Mouse (Mus musculus): ENCODE results near the gene Klhl35. TPM values are rescaled to one million over a fixed set of nuclear protein-coding genes. Genes with fewer than 3 reads are reported as not detected.
"Not testable (repeated sequence)": the region's sequence is repeated elsewhere in the genome, so short reads cannot be mapped to it uniquely, and the experiment has no call there.

Gene Klhl35
- polyA plus RNA-seq, 1 experiment from 2014 or later = 1.8 TPM

GRCm38 (mm10) chr7:99501148-99501547 is 35.3 kb downstream of the Klhl35 start:
- Histone ChIP-seq H3K4me2 (ENCODE audit: low read depth, low read length) (no peak overlapping the region), H3K9me3 (replicated peaks; ENCODE audit: control insufficient read depth, low read length) (no peaks in the 10 kb centered on the region), H3K27me3 (ENCODE audit: control insufficient read depth, insufficient read depth, low read length) (no peaks in the 10 kb centered on the region), H3K4me1 (ENCODE audit: control insufficient read depth, insufficient read depth, low read length) (no peaks in the 10 kb centered on the region), H3K4me3 (ENCODE audit: low read depth, low read length) (no peak overlapping the region), H3K36me3 (replicated peaks; ENCODE audit: control insufficient read depth, insufficient read depth, low read depth, low read length) (no peaks in the 10 kb centered on the region), H3K27ac (replicated peaks; ENCODE audit: low read depth, low read length) (no peak overlapping the region), H3K9ac (replicated peaks; ENCODE audit: low read length) (no peak overlapping the region)
- ATAC-seq (replicated peaks; ENCODE audit: insufficient number of reproducible peaks, low FRiP score, low TSS enrichment, low read depth) = no peak
- DNase-seq (ENCODE audit: low spot score) = no peak
- 51% methylated on average over 1 of the region's 1 CpGs for WGBS

GRCm38 (mm10) chr7:99504556-99504955 is 38.8 kb downstream of the Klhl35 start:
- no peaks in the 10 kb centered on the region for H3K4me1 ChIP-seq (ENCODE audit: control insufficient read depth, insufficient read depth, low read length)
- H3K4me2 ChIP-seq (ENCODE audit: low read depth, low read length) = no peak overlapping the region
- DNase-seq (ENCODE audit: low spot score) (no peak), ATAC-seq (replicated peaks; ENCODE audit: insufficient number of reproducible peaks, low FRiP score, low TSS enrichment, low read depth) (no peak)
- no peak overlapping the region for H3K9ac ChIP-seq (replicated peaks; ENCODE audit: low read length)
- no peaks in the 10 kb centered on the region for H3K27me3 ChIP-seq (ENCODE audit: control insufficient read depth, insufficient read depth, low read length)
- no peak overlapping the region for H3K27ac ChIP-seq (replicated peaks; ENCODE audit: low read depth, low read length)
- no peaks in the 10 kb centered on the region for H3K36me3 ChIP-seq (replicated peaks; ENCODE audit: control insufficient read depth, insufficient read depth, low read depth, low read length)
- H3K9me3 ChIP-seq (replicated peaks; ENCODE audit: control insufficient read depth, low read length) = no peaks in the 10 kb centered on the region
- H3K4me3 ChIP-seq (ENCODE audit: low read depth, low read length) = no peak overlapping the region

GRCm38 (mm10) chr7:99508187-99508586 is 42.4 kb downstream of the Klhl35 start:
- H3K4me2 ChIP-seq (ENCODE audit: low read depth, low read length); H3K9me3 ChIP-seq (replicated peaks; ENCODE audit: control insufficient read depth, low read length); H3K27ac ChIP-seq (replicated peaks; ENCODE audit: low read depth, low read length); H3K36me3 ChIP-seq (replicated peaks; ENCODE audit: control insufficient read depth, insufficient read depth, low read depth, low read length); ATAC-seq (replicated peaks; ENCODE audit: insufficient number of reproducible peaks, low FRiP score, low TSS enrichment, low read depth); H3K27me3 ChIP-seq (ENCODE audit: control insufficient read depth, insufficient read depth, low read length); DNase-seq (ENCODE audit: low spot score); H3K4me1 ChIP-seq (ENCODE audit: control insufficient read depth, insufficient read depth, low read length); H3K4me3 ChIP-seq (ENCODE audit: low read depth, low read length); H3K9ac ChIP-seq (replicated peaks; ENCODE audit: low read length): not testable (repeated sequence)
- WGBS = 34% methylated on average over 2 of the region's 2 CpGs

- WGBS = 14% methylated on average over 8 of the region's 8 CpGs
- Histone ChIP-seq H3K27me3 (ENCODE audit: control insufficient read depth, insufficient read depth, low read length) (no peaks in the 10 kb centered on the region), H3K9ac (replicated peaks; ENCODE audit: low read length) (no peak overlapping the region), H3K4me2 (ENCODE audit: low read depth, low read length) (no peak overlapping the region), H3K27ac (replicated peaks; ENCODE audit: low read depth, low read length) (no peak overlapping the region), H3K9me3 (replicated peaks; ENCODE audit: control insufficient read depth, low read length) (no peaks in the 10 kb centered on the region), H3K4me1 (ENCODE audit: control insufficient read depth, insufficient read depth, low read length) (no peaks in the 10 kb centered on the region), H3K36me3 (replicated peaks; ENCODE audit: control insufficient read depth, insufficient read depth, low read depth, low read length) (no peaks in the 10 kb centered on the region), H3K4me3 (ENCODE audit: low read depth, low read length) (no peak overlapping the region)
- DNase-seq (ENCODE audit: low spot score) = peak; percentile 9
- no peak for ATAC-seq (replicated peaks; ENCODE audit: insufficient number of reproducible peaks, low FRiP score, low TSS enrichment, low read depth)
Measured at GRCm38 (mm10) chr7:99510087-99510501, 44.3 kb downstream of the Klhl35 start.

GRCm38 (mm10) chr7:99516092-99516813 is 50.4 kb downstream of the Klhl35 start:
- DNase-seq (ENCODE audit: low spot score) (no peak), ATAC-seq (replicated peaks; ENCODE audit: insufficient number of reproducible peaks, low FRiP score, low TSS enrichment, low read depth) (no peak)
- H3K9ac ChIP-seq (replicated peaks; ENCODE audit: low read length) = no peak overlapping the region
- H3K27me3 ChIP-seq (ENCODE audit: control insufficient read depth, insufficient read depth, low read length) = no peaks in the 10 kb centered on the region
- no peaks in the 10 kb centered on the region for H3K9me3 ChIP-seq (replicated peaks; ENCODE audit: control insufficient read depth, low read length)
- H3K4me2 ChIP-seq (ENCODE audit: low read depth, low read length) = no peak overlapping the region
- no peaks in the 10 kb centered on the region for H3K36me3 ChIP-seq (replicated peaks; ENCODE audit: control insufficient read depth, insufficient read depth, low read depth, low read length)
- no peak overlapping the region for H3K27ac ChIP-seq (replicated peaks; ENCODE audit: low read depth, low read length)
- no peak overlapping the region for H3K4me3 ChIP-seq (ENCODE audit: low read depth, low read length)
- H3K4me1 ChIP-seq (ENCODE audit: control insufficient read depth, insufficient read depth, low read length) = no peaks in the 10 kb centered on the region
- WGBS = 82% methylated on average over 9 of the region's 9 CpGs

- Histone ChIP-seq H3K36me3 (replicated peaks; ENCODE audit: control insufficient read depth, insufficient read depth, low read depth, low read length) (no peaks in the 10 kb centered on the region), H3K4me1 (ENCODE audit: control insufficient read depth, insufficient read depth, low read length) (no peaks in the 10 kb centered on the region), H3K27ac (replicated peaks; ENCODE audit: low read depth, low read length) (no peak overlapping the region), H3K9ac (replicated peaks; ENCODE audit: low read length) (no peak overlapping the region), H3K9me3 (replicated peaks; ENCODE audit: control insufficient read depth, low read length) (no peaks in the 10 kb centered on the region), H3K4me2 (ENCODE audit: low read depth, low read length) (no peak overlapping the region), H3K27me3 (ENCODE audit: control insufficient read depth, insufficient read depth, low read length) (no peaks in the 10 kb centered on the region), H3K4me3 (ENCODE audit: low read depth, low read length) (no peak overlapping the region)
- 80% methylated on average over 3 of the region's 3 CpGs for WGBS
- ATAC-seq (replicated peaks; ENCODE audit: insufficient number of reproducible peaks, low FRiP score, low TSS enrichment, low read depth) (no peak), DNase-seq (ENCODE audit: low spot score) (no peak)
Measured at GRCm38 (mm10) chr7:99516814-99517157, 51.0 kb downstream of the Klhl35 start.

GRCm38 (mm10) chr7:99518954-99519644 is 53.3 kb downstream of the Klhl35 start:
- DNase-seq (ENCODE audit: low spot score) = no peak
- no peak for ATAC-seq (replicated peaks; ENCODE audit: insufficient number of reproducible peaks, low FRiP score, low TSS enrichment, low read depth)
- no peak overlapping the region for H3K4me3 ChIP-seq (ENCODE audit: low read depth, low read length)
- H3K9me3 ChIP-seq (replicated peaks; ENCODE audit: control insufficient read depth, low read length) = no peaks in the 10 kb centered on the region
- H3K9ac ChIP-seq (replicated peaks; ENCODE audit: low read length) = no peak overlapping the region
- no peak overlapping the region for H3K4me2 ChIP-seq (ENCODE audit: low read depth, low read length)
- no peaks in the 10 kb centered on the region for H3K27me3 ChIP-seq (ENCODE audit: control insufficient read depth, insufficient read depth, low read length)
- H3K27ac ChIP-seq (replicated peaks; ENCODE audit: low read depth, low read length) = no peak overlapping the region
- WGBS = 59% methylated on average over 4 of the region's 4 CpGs
- H3K4me1 ChIP-seq (ENCODE audit: control insufficient read depth, insufficient read depth, low read length) = no peaks in the 10 kb centered on the region
- H3K36me3 ChIP-seq (replicated peaks; ENCODE audit: control insufficient read depth, insufficient read depth, low read depth, low read length) = no peaks in the 10 kb centered on the region

- WGBS = 81% methylated on average over 8 of the region's 8 CpGs
Measured at GRCm38 (mm10) chr7:99523121-99523520, 57.3 kb downstream of the Klhl35 start.

More at GRCm38 (mm10) chr7:99523121-99523520, 57.3 kb downstream of the Klhl35 start:
- H3K36me3 ChIP-seq (replicated peaks; ENCODE audit: control insufficient read depth, insufficient read depth, low read depth, low read length) = no peaks in the 10 kb centered on the region
- ATAC-seq (replicated peaks; ENCODE audit: insufficient number of reproducible peaks, low FRiP score, low TSS enrichment, low read depth) = no peak
- no peak overlapping the region for H3K27ac ChIP-seq (replicated peaks; ENCODE audit: low read depth, low read length)
- no peaks in the 10 kb centered on the region for H3K4me1 ChIP-seq (ENCODE audit: control insufficient read depth, insufficient read depth, low read length)
- H3K4me2 ChIP-seq (ENCODE audit: low read depth, low read length) = no peak overlapping the region
- H3K4me3 ChIP-seq (ENCODE audit: low read depth, low read length) = no peak overlapping the region
- H3K9me3 ChIP-seq (replicated peaks; ENCODE audit: control insufficient read depth, low read length) = no peaks in the 10 kb centered on the region
- H3K27me3 ChIP-seq (ENCODE audit: control insufficient read depth, insufficient read depth, low read length) = no peaks in the 10 kb centered on the region
- DNase-seq (ENCODE audit: low spot score) = no peak
- no peak overlapping the region for H3K9ac ChIP-seq (replicated peaks; ENCODE audit: low read length)

All from embryonic facial prominence, embryonic 11.5 days (tissue).